Mouse (Mus musculus) neutrophil, adult 5-6 weeks (primary cell): ENCODE data around the gene Scrn1. TPM values are rescaled to one million over a fixed set of nuclear protein-coding genes. Genes with fewer than 3 reads are reported as not detected.

Source experiments
- ATAC-seq: fragments of 151-379, 151-347 bp; 2 replicates; pipeline ENCODE4 v1.8.0; 2017; ENCODE audit warnings: mild to moderate bottlenecking, moderate TSS enrichment; ENCODE audit not compliant: insufficient number of reproducible peaks, poor library complexity, low FRiP score, severe bottlenecking; ENCODE audit errors: extremely low read depth
- total RNA-seq: library from RNA; stranded (forward); fragments of 200-1000 nt; gene quantifications from 2 replicates; pipeline ENCODE4 v1.2.3, GENCODE M21; 2017

The Scrn1 gene
- total RNA-seq, 1 experiment from 2014 or later: not detected

DNA sequence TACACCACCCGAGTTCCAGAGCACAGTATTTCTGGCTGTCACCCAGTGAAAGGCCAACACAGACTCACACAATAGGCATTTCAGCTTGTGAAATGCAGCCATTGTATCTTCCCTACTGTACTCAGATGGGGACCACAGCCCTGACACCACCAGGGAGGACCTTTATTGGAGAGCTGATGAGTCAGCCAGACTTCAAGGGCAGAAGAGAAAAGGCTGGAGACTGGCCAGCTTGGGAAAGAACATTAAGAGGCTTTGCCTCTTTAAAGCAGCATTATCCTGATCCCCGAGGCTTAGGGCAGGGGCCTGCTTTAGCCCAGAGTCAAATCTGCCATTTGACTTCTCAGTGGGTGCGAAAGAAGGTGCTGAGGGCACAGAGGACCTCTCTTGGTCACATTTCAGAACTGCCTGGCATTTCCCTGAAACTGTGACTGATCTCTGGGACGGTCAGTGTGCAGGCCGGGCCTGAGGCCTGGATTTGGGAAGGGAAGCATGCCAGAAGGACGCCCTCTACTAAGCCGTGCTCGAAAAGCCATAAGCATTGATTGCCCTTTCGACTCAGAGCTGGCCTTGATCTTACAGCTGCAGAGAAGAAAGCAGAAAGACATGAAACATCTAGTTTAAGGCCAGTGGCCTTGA, 25.9 kb downstream of the Scrn1 start:
- no peak for ATAC-seq

DNA sequence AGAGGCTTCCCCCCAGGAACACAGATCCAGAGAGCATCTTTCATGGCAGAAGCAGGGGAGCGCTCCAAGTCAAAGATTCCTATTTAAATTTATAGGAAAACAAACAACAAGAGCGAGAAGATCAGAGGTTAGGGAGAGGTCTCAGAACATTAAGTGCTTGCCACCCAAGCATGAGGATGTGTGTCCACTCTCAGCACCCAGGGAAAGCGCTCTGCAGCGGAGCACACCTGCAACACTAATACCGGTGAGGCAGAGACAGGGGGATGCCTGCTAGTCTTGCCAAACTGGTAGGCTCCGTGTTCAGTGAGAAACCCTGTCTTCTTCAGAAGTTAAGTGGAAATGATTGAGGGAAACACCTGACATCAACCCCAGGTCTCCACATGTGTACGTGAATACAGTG, 26.9 kb downstream of the Scrn1 start:
- no peak for ATAC-seq

DNA sequence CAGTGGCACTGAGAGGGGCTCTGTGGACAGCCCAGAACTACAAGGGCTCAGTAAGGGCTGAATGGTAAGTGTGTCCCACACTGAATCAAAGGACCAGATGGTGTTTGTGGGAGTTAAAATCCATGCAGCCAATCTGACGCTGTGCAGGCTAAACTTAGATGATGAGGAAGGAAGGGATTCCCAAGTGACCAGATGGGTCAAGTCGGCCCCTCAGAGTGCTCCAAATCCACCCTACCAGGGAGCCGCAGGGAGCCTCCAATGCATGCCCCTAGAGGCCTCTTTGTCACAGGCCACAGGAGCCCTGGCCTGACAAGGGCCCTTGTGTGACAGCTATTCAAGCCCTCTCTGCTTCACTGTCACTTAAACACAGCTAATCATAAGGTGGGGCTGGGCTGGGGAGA, 27.5 kb downstream of the Scrn1 start:
- no peak for ATAC-seq

DNA sequence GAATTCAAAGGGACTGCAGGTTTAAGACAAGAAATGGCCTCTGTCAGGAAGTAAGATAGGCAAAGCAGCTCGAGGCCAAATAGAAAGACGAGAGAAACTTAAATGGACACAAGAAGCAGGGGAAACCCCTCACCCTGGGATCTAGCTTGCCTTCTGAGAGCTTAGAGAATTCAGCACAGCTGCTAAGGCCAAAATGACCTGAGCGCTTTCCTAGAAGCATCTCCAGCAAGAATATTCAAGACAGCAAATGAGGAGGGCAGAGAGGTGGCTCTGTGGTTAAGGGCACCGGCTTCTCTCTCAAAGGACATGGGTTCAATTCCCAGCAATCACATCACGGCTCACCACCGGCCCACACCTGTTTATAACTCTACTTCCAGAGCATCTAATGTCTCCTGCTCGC, 29.2 kb downstream of the Scrn1 start:
- ATAC-seq: no peak

DNA sequence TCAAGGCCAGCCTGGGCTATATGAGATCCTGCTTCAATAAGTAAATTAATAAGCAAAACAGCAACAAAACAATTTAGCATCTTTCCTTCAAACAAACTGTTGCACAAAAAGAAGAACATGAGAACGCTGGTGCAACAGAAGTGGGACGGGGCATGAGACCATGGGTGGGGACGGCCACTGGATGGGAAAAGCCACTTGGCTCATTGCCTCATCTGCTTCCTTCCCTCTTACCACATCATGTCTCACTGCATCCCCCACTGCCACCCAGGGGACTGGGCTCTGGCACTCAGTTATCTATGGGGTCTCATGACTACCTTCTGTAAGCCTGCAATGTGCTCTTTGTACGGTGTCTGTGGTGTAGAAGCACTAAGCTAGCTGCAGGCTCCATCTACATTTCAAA, 30.8 kb downstream of the Scrn1 start:
- ATAC-seq: no peak

DNA sequence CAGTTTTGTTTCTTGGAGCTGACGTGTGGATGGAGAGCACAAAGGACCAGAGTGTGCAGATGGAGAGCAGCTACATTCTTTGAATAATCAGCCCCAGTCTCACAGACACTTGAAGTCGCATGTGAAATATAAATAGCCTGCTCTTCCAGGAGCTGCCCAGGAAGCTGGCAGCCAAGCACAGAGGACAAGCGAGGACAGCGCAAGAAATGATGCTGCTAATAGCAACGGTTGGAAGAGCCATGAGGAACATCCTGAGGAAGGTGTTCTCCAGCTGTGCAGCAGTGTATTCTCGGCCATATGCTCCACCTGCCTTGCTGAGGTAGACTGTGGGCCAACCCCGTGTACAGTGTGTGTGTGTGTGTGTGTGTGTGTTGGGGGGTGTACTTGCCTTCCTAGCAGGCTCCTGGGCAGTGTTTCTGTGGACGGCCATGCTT, 35.2 kb downstream of the Scrn1 start:
- ATAC-seq: no peak

DNA sequence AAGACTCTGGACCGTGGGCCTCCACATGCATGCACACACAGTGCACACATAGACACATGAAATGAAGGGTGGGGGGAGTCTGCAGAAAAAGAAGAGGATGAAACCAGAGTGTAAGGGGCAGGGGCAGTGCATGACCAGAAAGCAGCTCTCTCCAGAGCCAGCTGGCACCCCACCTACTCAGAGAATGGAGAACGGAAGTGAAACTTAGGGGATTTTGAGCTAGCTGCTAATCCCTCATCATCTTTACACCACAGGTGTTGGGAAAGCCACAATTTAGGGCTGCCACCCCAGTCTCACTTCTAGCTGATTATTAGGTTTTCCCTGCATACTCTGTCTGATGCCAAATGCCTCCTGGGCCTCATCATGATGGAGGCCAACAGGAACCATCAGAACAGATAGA, 36.1 kb downstream of the Scrn1 start:
- ATAC-seq: no peak

DNA sequence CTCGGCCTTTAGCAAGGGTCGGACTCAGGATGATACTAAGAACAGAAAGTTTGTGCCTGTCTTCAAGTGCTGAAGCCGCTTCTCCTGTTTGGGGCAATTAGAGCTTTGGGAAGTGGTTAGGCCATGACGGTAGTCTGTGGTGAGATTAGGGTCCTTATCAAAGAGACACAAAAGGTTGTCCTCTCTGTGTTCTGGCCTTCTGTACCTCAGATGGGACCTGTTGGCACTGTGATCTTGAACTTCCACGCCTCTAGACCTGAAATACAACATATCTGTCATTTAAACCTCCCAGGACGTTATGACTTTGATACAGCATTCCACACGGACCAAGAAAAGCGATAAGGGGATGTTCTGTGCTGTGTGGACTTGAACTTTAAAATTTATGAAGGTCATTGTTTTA, 37.6 kb downstream of the Scrn1 start:
- ATAC-seq: no peak

DNA sequence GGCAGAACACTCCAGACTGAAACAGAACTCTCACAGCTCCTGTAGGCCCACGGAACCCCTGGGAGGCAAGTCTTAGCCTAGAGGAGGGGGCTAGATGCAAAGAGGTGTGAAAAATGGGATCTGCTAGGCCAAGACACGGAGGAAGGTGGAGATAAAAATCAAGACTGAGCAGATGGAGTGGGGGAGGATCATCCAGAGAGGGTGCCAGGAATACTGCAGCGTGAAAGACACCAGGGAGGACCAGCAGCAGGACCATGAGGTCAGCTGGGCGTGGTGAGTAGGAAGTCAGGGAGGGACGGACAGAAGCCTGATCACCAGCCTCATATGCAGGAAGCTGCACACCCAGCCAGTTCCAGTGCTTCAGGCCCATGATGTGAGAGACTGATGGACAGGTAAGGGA, 47.5 kb downstream of the Scrn1 start:
- ATAC-seq: no peak

DNA sequence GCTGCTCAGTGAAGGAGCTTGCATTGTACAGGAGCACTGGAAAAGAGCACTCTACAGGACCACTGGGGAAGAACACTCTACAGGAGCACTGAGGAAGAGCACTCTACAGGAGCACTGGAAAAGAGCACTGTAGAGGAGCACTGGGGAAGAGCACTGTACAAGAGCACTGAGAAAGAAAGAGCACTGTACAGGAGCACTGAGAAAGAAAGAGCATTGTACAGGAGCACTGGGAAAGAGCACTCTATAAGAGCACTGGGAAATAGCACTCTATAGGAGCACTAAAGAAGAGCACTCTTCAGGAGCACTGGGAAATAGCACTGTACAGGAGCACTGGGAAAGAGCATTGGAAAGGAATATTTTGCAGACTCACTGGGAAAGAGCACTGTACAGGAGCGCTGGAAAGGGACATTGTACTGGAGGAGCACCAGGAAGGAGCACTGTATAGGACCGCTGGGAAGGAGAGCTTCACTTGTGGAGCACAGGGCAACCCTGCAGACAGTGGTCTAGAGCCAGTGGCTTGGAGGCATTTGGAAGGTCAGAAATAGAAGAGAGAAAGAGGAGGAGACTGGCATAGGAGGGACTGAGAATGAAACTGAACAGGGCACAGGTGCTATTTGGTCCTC, 49.7 kb downstream of the Scrn1 start:
- no peak for ATAC-seq

DNA sequence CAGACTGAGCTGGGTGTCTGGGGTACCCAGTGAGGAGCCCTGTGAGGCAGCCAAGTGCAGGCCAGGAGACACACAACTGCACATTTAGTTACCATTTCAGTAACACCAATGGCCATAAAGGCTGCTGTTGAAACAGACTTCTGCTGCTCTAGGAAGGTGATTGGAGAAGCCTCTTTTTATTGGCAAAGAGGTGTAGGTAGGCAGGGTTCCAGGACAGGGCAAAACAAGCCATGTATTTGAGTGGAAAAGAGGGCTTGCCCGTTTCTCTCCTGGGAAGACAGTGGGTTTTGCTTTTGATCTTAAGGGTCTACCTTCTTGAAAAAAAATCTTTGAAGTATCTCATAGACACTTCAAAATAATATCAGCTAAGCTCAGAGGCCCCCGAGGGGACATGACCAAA, 54.0 kb downstream of the Scrn1 start:
- ATAC-seq: no peak

DNA sequence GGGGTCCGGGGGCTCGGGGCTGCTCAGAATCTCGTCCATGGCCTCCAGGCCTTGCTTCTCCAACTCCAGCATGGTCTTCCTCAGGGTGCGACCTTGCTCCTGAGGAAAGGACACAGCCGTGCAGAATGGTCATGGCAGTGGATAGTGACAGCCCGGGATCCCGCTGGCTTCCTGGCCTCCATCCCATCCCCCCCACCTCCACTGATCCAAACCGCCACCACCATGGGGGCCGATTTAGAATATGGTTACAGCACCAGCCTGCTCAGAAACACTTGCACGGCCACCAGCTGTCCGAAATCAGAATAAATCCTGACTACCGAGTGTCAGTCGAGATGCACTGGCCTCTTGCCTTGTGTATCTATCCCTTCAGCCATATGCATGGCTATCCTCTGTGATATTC, 57.0 kb downstream of the Scrn1 start:
- ATAC-seq: no peak

DNA sequence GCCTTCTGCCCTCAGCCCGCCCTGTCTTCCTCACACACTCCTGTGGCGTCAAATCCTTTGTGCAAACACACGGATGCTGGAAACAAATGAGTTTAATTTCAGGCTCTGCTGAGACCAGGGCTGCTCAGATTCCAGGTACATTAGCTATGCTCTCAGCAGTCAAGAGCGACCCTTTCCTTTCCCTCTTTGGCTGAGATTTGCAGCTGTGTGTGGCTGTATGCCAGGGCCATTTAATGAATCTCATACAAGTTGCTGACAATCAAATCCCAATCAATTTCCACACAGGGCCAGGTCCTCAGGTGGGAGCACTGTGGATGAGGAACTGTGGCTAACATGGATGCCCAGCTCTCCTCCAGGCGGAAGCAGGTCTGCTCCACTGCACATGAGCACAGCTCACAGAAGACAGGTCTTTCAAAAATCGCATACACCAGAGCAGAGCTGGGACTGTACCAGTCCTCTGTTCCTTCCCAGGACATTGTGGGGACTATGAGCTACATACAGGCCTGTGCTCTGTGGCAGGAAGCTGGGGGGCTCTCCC, 58.0 kb downstream of the Scrn1 start:
- ATAC-seq: no peak

DNA sequence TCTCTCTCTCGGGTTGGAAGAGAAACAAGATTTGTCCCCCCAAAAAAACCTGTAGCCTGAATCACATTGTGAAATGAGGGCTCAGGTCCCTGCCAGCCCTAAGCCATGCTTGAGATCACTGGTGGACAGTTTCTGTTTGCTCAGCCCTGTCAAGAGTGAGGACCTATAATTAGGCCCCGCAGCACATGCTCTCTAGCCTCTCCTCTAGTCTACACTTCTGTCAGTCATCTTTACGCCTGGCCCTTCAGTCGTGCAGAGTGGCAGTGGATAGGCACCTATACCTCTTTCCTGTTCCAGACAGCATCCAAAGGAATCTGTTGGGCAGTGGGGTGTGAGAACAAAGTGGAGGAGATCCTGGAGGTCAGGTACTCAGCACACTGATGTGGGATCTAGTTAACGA, 58.5 kb downstream of the Scrn1 start:
- ATAC-seq: no peak

DNA sequence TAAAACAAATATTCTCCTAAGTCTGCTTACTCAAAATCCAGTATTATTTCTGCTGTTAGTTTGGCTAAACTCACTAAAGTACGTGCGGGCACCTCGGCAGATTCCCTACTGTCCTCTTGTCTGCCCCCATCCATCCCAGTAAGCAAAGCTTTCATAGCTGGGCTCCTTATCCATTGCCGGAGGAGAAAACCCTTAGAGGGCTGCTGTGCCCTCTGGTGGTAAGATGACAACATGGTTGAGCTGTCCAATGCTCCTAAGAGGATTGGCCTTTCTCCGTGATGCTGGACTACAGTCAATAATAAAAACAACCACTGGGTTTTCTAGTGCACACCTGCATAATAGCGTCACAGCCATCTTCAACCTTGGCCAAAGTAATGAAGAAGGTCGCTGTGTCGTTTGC, 59.3 kb downstream of the Scrn1 start:
- no peak for ATAC-seq

DNA sequence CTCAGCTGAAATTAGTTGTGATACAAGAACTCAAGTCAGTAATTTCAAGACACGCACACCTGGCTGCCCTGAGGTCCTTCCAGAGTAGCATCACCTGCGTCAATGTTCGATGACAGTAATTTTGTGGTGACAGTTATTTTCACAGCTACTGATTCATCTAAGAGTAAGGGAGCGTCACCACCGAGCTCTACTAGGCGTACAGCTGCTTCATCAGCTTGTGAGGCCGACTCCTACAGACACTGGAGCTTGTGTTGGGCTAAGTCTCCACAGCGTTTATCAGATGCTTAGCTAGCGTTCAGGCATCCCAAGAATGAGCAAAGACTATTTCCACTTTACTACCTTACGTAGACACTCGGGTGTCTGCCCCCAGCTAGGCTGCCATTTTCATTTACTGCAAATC, 60.0 kb downstream of the Scrn1 start:
- no peak for ATAC-seq

DNA sequence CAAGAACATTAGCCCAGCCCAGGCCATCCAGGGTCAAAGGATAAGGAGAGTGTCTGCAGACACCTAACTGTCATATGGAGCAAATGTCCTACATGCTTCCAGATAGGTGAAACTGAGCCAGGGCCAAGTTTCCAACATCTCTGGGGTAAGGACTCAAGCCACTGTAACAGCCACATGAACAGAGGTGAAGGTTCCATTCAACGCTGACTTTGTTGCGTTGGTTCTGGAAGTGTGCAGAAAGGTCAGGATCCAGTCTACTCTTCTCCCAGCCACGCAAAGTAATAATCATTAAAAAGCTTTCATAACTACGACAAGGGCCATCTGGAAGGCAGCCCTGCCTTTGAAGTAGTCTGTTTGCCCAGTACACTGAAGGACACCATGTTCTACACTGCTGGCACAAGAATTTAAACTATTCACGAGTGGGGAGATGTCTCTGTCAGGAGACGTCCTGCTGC, 63.6 kb downstream of the Scrn1 start:
- no peak for ATAC-seq

DNA sequence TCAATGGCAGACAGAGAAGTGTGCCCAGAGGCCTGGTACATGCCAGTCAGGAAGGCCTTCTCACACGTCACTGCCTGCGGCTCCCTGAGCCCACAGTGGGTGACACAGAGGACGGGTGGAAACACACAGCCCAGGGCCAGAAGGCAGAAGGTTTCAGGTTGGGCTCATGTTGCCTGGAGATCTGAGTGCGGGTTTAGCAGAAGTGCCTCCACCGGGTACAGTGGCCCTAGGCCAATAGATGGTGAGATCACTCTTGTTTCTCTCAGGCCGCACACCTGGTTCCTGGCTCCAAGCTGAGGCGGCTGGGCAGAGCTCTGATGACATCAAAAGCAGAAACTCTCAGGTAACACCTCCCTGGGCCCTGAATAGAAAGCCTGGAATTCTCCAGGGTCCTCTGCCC, 70.1 kb downstream of the Scrn1 start:
- ATAC-seq: no peak

DNA sequence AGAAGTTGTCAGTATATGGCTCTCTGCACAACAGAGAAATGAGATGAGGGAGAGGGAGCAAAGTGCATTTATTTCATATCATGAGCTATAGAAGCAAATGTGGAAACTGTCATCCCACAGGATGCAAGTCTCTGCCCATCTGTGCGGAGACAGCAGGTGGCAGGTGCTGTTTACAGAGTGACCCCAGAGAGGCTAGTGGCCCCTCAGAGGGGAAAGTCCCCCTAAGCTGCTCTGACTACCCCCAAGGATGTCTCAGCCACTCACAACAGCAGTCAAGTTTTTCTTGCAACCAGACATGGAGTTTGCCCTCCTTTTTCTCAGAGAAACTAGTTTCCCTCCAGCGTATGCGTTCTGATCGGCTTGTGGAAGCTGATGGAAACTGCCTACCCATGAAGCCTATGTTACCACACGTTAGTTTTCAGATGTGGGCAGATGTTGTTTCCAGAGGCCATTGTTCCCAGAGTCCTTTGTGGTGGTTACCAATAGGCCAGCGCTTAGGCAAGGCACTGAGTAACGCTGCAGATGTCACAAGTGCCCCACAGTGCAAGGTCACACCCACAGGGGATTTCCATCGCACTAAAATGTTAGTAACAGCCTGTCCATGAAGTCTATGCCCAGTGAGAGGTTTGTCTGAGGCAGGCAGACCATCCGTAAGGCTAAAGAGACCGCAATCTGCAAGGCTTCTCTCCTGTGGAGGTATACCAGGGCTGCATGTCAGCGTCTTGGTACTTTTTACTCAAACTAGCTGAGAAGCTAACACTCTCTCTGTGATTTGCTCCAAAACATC, 71.5 kb downstream of the Scrn1 start:
- ATAC-seq: no peak

DNA sequence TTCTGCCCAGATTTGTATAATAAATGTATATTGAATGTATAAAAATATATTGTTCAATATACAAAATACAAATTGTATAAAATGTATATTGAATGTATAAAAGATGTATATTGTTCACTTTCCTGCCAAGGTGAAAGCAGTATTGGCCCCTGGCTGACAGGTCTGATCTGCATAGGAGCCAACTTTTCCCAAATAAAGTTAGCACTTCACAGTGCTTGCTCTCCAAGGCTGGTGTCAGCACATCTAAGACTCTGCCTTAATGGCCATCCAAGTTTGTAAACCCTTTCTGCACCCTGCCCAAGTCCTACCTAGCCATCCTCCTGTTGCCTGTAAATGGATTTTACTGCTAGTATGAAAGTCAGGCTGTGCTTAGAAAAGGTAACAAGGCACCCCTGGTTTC, 72.2 kb downstream of the Scrn1 start:
- ATAC-seq: no peak
